Mouse (Mus musculus): ENCODE results near the gene Pde1a.

DNA sequence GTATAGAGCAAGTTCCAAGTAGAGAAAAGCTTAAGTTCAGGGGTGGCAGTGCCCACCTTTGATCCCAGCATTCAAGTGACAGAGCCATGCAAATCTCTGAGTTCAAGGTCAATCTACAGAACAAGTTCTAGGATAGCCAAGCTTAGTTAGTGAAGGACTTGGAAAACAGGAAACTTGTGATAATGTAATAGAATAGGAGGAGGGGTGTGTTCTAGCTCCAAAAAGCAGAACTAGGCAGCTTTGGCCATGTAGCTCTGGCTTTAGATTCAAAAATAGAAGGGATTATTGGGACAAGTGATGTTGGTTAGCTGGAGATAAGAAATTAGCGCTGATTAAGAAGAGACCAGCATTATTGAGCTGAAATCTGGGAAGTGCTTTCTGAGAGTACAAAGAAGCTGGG lies 272.4 kb downstream of the Pde1a start:
- TF ChIP-seq CTCF (IDR thresholded peaks at IDR 0.05; ENCODE audit: control insufficient read depth, insufficient read depth, insufficient replicate concordance, low read depth, low read length) (no peak), POLR2A (IDR thresholded peaks at IDR 0.05; ENCODE audit: control insufficient read depth, low read depth, low read length) (no peak)

Measured in testis, adult 2 months (tissue).